Mouse (Mus musculus) neural tube, embryonic 14.5 days (tissue): Measurements from ENCODE around the gene Vegfc. TPM values are rescaled to one million over a fixed set of nuclear protein-coding genes. Genes with fewer than 3 reads are reported as not detected.

ENCODE experiments used
- ATAC-seq: fragments of 200-750 bp; cut with Nextera tagmentation; 2 replicates; pipeline ENCODE4 v1.8.0; 2017; ENCODE audit warnings: low read depth, mild to moderate bottlenecking, moderate TSS enrichment, moderate library complexity
- H3K27ac ChIP-seq: fragments of 300-500 bp; sonication (generic); 2 replicates; pipeline ENCODE4 v1.5.1; 2014; ENCODE audit warnings: low read depth, mild to moderate bottlenecking, control low read depth, low read length, moderate library complexity, mixed read lengths
- H3K27me3 ChIP-seq: fragments of 300-500 bp; sonication (generic); 2 replicates; pipeline ENCODE4 v1.6.1; 2014; ENCODE audit warnings: low read length; ENCODE audit not compliant: control insufficient read depth, insufficient read depth
- H3K36me3 ChIP-seq: fragments of 300-500 bp; sonication (generic); 2 replicates; pipeline ENCODE4 v1.6.1; 2014; ENCODE audit warnings: low read length, mixed read lengths; ENCODE audit not compliant: control insufficient read depth, insufficient read depth
- H3K4me1 ChIP-seq: fragments of 300-500 bp; sonication (generic); 2 replicates; pipeline ENCODE4 v1.6.1; 2014; ENCODE audit warnings: low read length; ENCODE audit not compliant: control insufficient read depth, insufficient read depth
- H3K4me2 ChIP-seq: fragments of 300-500 bp; sonication (generic); 2 replicates; pipeline ENCODE4 v1.6.1; 2014; ENCODE audit warnings: mild to moderate bottlenecking, low read depth, low read length, control low read depth
- H3K4me3 ChIP-seq: fragments of 300-500 bp; sonication (generic); 2 replicates; pipeline ENCODE4 v1.5.1; 2014; ENCODE audit warnings: low read depth, low read length, control low read depth, mixed read lengths
- H3K9ac ChIP-seq: fragments of 300-500 bp; sonication (generic); replicated peaks from 2 replicates; pipeline ENCODE4 v1.6.1; 2014; ENCODE audit warnings: low read depth, mild to moderate bottlenecking, control low read depth, low read length, mixed read lengths
- H3K9me3 ChIP-seq: fragments of 300-500 bp; sonication (generic); 2 replicates; pipeline ENCODE4 v1.6.1; 2016; ENCODE audit warnings: low read length; ENCODE audit not compliant: control insufficient read depth
- WGBS: fragments of 180-500 bp; shearing (Covaris S2); extraction: QIAGEN DNeasy Blood & Tissue Kit; methylation state at CpG from one replicate; pipeline ENCODE4 v1.1.7; 2014; 5-methylcytosine and 5-hydroxymethylcytosine counted together
- polyA plus RNA-seq: library from polyadenylated mRNA; unstranded; fragments of >200 nt; fragmentation: Nextera tagmentation; extraction: Ambion mirVana; gene quantifications from 2 replicates; pipeline ENCODE4 v1.2.1, GENCODE M21; 2014

Gene Vegfc
- polyA plus RNA-seq, 1 experiment from 2014 or later: 4.6 TPM

GRCm38 (mm10) chr8:54079001-54079400 is 1.6 kb downstream of the Vegfc start:
- no peak for ATAC-seq
- 52% methylated on average over 11 of the region's 11 CpGs for WGBS
- Histone ChIP-seq H3K9ac (no peak overlapping the region), H3K27ac (no peak overlapping the region), H3K9me3 (no peaks in the 10 kb centered on the region), H3K27me3 (no peaks in the 10 kb centered on the region), H3K4me2 (no peak overlapping the region), H3K4me3 (no peak overlapping the region), H3K36me3 (no peaks in the 10 kb centered on the region), H3K4me1 (no peaks in the 10 kb centered on the region)

DNA sequence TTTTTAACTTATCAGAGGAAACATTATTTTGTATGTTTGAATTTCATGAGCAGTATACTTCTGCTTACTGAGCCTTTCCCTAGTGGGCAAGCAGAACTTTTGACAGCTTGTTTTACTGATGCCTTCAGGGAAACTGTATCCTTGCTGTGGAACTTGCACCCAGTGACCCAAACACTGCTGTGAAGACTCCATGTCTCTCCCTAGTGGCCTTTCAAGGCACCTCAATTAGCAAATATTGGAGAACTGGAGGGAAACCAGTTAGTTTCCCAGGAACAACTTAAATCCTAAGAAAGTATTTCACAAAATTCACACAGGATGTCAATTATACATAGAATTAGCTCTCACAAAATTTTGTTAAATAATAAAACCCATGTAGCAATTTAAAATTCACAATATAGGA is 2.2 kb downstream of the Vegfc start:
- Histone ChIP-seq H3K27ac (no peak overlapping the region), H3K9me3 (no peaks in the 10 kb centered on the region), H3K4me2 (no peak overlapping the region), H3K9ac (no peak overlapping the region), H3K4me1 (no peaks in the 10 kb centered on the region), H3K27me3 (no peaks in the 10 kb centered on the region), H3K4me3 (no peak overlapping the region), H3K36me3 (no peaks in the 10 kb centered on the region)
- ATAC-seq: no peak

GRCm38 (mm10) chr8:54085896-54086295 is 8.5 kb downstream of the Vegfc start:
- Histone ChIP-seq H3K4me3 (no peak overlapping the region), H3K4me2 (no peak overlapping the region), H3K4me1 (no peaks in the 10 kb centered on the region), H3K9me3 (no peaks in the 10 kb centered on the region), H3K36me3 (no peaks in the 10 kb centered on the region), H3K9ac (no peak overlapping the region), H3K27me3 (no peaks in the 10 kb centered on the region), H3K27ac (no peak overlapping the region)
- ATAC-seq: no peak
- WGBS: 89% methylated on average over 6 of the region's 6 CpGs

- no peak overlapping the region for H3K4me2 ChIP-seq
- H3K36me3 ChIP-seq: no peaks in the 10 kb centered on the region
- no peak overlapping the region for H3K9ac ChIP-seq
- no peaks in the 10 kb centered on the region for H3K27me3 ChIP-seq
- ATAC-seq: no peak
- no peak overlapping the region for H3K27ac ChIP-seq
- WGBS: 87% methylated on average over 2 of the region's 2 CpGs
- no peaks in the 10 kb centered on the region for H3K9me3 ChIP-seq
- no peaks in the 10 kb centered on the region for H3K4me1 ChIP-seq
- H3K4me3 ChIP-seq: no peak overlapping the region
Observed at GRCm38 (mm10) chr8:54087114-54087513, 9.7 kb downstream of the Vegfc start.

GRCm38 (mm10) chr8:54089204-54089603 is 11.8 kb downstream of the Vegfc start:
- no peak overlapping the region for H3K4me2 ChIP-seq
- no peaks in the 10 kb centered on the region for H3K9me3 ChIP-seq
- ATAC-seq: no peak
- 38% methylated on average over 4 of the region's 4 CpGs for WGBS
- H3K27me3 ChIP-seq: no peaks in the 10 kb centered on the region
- H3K4me1 ChIP-seq: no peaks in the 10 kb centered on the region
- H3K4me3 ChIP-seq: no peak overlapping the region
- no peaks in the 10 kb centered on the region for H3K36me3 ChIP-seq
- no peak overlapping the region for H3K27ac ChIP-seq
- H3K9ac ChIP-seq: no peak overlapping the region

DNA sequence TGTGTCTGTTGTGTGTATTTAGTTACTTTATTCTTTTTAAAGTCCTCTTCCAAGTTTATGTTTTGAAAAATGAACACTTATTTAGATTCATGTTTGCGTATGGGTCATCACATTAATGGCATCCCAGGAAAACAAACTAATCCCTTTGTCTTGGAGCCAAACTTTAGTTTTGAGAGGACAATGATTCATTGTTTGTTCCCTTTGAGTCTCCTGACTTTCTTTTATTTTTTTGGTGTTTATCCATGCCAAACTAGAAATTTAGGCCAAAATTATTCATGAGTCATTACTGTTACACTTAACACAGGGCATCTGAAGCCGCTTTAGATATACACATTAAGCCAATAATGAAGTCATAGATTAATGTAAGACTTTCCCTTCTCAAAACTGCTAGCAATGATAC is 12.5 kb downstream of the Vegfc start:
- Histone ChIP-seq H3K27ac (no peak overlapping the region), H3K36me3 (no peaks in the 10 kb centered on the region), H3K9me3 (no peaks in the 10 kb centered on the region), H3K9ac (no peak overlapping the region), H3K27me3 (no peaks in the 10 kb centered on the region), H3K4me2 (no peak overlapping the region), H3K4me3 (no peak overlapping the region), H3K4me1 (no peaks in the 10 kb centered on the region)
- ATAC-seq: no peak
- WGBS: 94% methylated on average over 2 of the region's 2 CpGs

DNA sequence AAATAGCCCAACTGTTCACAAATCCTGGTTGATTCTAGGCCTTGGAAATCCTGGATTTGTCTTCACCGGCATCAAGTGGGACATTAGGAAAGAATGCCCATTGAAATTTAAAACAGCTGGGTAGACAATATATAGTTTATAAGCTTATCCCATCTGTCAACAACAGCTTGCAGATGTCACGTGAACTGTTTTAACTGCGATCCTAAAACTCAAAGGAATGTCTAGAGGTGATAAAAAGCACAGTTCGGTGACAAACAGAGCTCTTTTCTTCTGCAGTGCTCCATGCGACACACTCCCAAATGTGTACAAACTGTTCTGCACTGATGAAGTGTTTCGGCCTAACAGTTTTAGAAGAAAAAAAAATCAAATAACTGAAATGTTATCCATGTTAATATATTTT is 22.7 kb downstream of the Vegfc start:
- Histone ChIP-seq H3K4me2 (no peak overlapping the region), H3K27ac (no peak overlapping the region), H3K9me3 (no peaks in the 10 kb centered on the region), H3K36me3 (no peaks in the 10 kb centered on the region), H3K4me3 (no peak overlapping the region), H3K4me1 (no peaks in the 10 kb centered on the region), H3K27me3 (no peaks in the 10 kb centered on the region), H3K9ac (no peak overlapping the region)
- WGBS: 27% methylated on average over 6 of the region's 6 CpGs
- peak; percentile 24; the same call in 1 of the 2 replicates for ATAC-seq

DNA sequence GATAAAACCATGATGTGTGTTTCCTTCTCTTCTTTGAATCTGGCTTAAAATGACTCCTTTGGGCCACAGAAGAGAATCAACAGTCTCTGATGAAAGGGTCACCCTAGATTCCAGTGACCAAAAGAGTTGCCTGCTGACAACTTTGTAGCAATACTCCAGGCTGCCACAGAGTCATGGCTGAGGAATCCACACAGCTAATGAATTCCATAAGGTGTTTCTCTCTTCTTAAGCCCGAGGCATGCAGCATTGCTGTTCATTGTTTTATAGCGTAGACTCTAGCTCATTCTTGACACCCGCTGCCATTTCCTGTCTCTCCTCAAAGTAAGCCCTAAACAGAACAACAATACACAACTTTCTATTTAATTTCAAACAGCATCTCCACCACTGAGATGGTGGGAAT is 37.2 kb downstream of the Vegfc start:
- Histone ChIP-seq H3K4me2 (no peak overlapping the region), H3K36me3 (no peaks in the 10 kb centered on the region), H3K9ac (no peak overlapping the region), H3K27ac (no peak overlapping the region), H3K4me1 (no peaks in the 10 kb centered on the region), H3K4me3 (no peak overlapping the region), H3K27me3 (no peaks in the 10 kb centered on the region), H3K9me3 (no peaks in the 10 kb centered on the region)
- no peak for ATAC-seq
- 66% methylated on average over 3 of the region's 3 CpGs for WGBS

GRCm38 (mm10) chr8:54120115-54120514 is 42.7 kb downstream of the Vegfc start:
- Histone ChIP-seq H3K4me2 (no peak overlapping the region), H3K4me1 (no peaks in the 10 kb centered on the region), H3K4me3 (no peak overlapping the region), H3K9me3 (no peaks in the 10 kb centered on the region), H3K36me3 (no peaks in the 10 kb centered on the region), H3K27ac (no peak overlapping the region), H3K9ac (no peak overlapping the region), H3K27me3 (no peaks in the 10 kb centered on the region)
- no peak for ATAC-seq
- 81% methylated on average over 7 of the region's 7 CpGs for WGBS

GRCm38 (mm10) chr8:54121942-54122341 is 44.5 kb downstream of the Vegfc start:
- Histone ChIP-seq H3K27ac (no peak overlapping the region), H3K27me3 (no peaks in the 10 kb centered on the region), H3K9ac (no peak overlapping the region), H3K36me3 (no peaks in the 10 kb centered on the region), H3K4me2 (no peak overlapping the region), H3K4me1 (no peaks in the 10 kb centered on the region), H3K9me3 (no peaks in the 10 kb centered on the region), H3K4me3 (no peak overlapping the region)
- 72% methylated on average over 3 of the region's 3 CpGs for WGBS
- no peak for ATAC-seq
